Mouse (Mus musculus) midbrain, embryonic 14.5 days (tissue): ENCODE results near the gene Gm2012. TPM values are rescaled to one million over a fixed set of nuclear protein-coding genes. Genes with fewer than 3 reads are reported as not detected.
"Not testable (repeated sequence)": the region's sequence is repeated elsewhere in the genome, so short reads cannot be mapped to it uniquely, and the experiment has no call there.

Experiments used
- ATAC-seq: fragments of 200-750 bp; cut with Nextera tagmentation; 2 replicates; pipeline ENCODE4 v1.8.0; 2017; ENCODE audit warnings: moderate number of reproducible peaks, moderate library complexity; ENCODE audit not compliant: low FRiP score, low TSS enrichment
- DNase-seq: peaks from one replicate; pipeline ENCODE4 v3.0.0-alpha.2; 2015
- H3K27ac ChIP-seq: fragments of 300-500 bp; sonication (generic); replicated peaks from 2 replicates; pipeline ENCODE4 v1.5.1; 2014; ENCODE audit warnings: mild to moderate bottlenecking, low read depth, low read length, moderate library complexity
- H3K27me3 ChIP-seq: fragments of 300-500 bp; sonication (generic); 2 replicates; pipeline ENCODE4 v1.6.1; 2014; ENCODE audit warnings: low read length, control low read depth, mixed read lengths; ENCODE audit not compliant: control insufficient read depth, insufficient read depth
- H3K36me3 ChIP-seq: fragments of 300-500 bp; sonication (generic); 2 replicates; pipeline ENCODE4 v1.6.1; 2014; ENCODE audit warnings: low read length, control low read depth; ENCODE audit not compliant: control insufficient read depth, insufficient read depth
- H3K4me1 ChIP-seq: fragments of 300-500 bp; sonication (generic); 2 replicates; pipeline ENCODE4 v1.6.1; 2014; ENCODE audit warnings: mild to moderate bottlenecking, antibody characterized with exemption, low read length, control low read depth; ENCODE audit not compliant: control insufficient read depth, insufficient read depth
- H3K4me2 ChIP-seq: fragments of 300-500 bp; sonication (generic); 2 replicates; pipeline ENCODE4 v1.6.1; 2014; ENCODE audit warnings: mild to moderate bottlenecking, low read length, moderate library complexity
- H3K4me3 ChIP-seq: fragments of 300-500 bp; sonication (generic); replicated peaks from 2 replicates; pipeline ENCODE4 v1.5.1; 2014; ENCODE audit warnings: low read depth, low read length
- H3K9ac ChIP-seq: fragments of 300-500 bp; sonication (generic); replicated peaks from 2 replicates; pipeline ENCODE4 v1.6.1; 2014; ENCODE audit warnings: mild to moderate bottlenecking, low read length, moderate library complexity
- H3K9me3 ChIP-seq: fragments of 300-500 bp; sonication (generic); 2 replicates; pipeline ENCODE4 v1.6.1; 2016; ENCODE audit warnings: low read length, control low read depth, mixed read lengths; ENCODE audit not compliant: control insufficient read depth
- WGBS: fragments of 180-500 bp; shearing (Covaris S2); extraction: QIAGEN DNeasy Blood & Tissue Kit; methylation state at CpG from one replicate; pipeline ENCODE4 v1.1.7; 2014; 5-methylcytosine and 5-hydroxymethylcytosine counted together
- microRNA-seq: library from miRNA; unstranded; fragments of <30 nt; microRNA quantifications from one replicate; pipeline ENCODE4, GENCODE M21; 2016
- polyA plus RNA-seq: library from polyadenylated mRNA; unstranded; fragments of >200 nt; fragmentation: Nextera tagmentation; extraction: Ambion mirVana; gene quantifications from 2 replicates; pipeline ENCODE4 v1.2.1, GENCODE M21; 2014

Gm2012 gene
- not detected in 2 replicates for polyA plus RNA-seq

- not testable (repeated sequence) for DNase-seq, H3K4me1 ChIP-seq, H3K27me3 ChIP-seq, H3K27ac ChIP-seq, H3K36me3 ChIP-seq, H3K9ac ChIP-seq, H3K4me2 ChIP-seq, H3K9me3 ChIP-seq, ATAC-seq, H3K4me3 ChIP-seq
- WGBS, result 100% methylated on average over 1 of the region's 5 CpGs
Observed at GRCm38 (mm10) chrX:26231255-26231654, at the start of gene Gm2012. Gene Gm2012, minus strand, starts transcription at chrX:26231355.

DNA sequence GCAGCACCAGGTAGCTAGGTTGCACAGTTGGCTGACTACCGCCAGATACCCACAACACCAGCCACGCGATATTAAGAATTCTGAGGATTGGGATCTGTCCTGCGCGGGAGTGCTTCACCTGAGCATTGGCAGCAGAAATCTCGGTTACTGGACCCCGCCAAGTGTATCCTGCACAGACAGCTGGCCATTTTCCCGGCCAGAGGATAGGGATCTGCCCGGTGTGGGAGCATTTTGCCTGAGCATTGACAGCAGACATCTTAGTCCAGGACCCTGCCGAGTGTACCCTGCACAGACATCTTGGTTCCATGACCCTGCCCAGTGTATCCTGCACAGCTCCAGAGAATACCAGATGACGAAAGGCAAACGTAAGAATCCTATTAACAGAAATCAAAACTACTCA, 72.0 kb downstream of the Gm2012 start:
- not testable (repeated sequence) for H3K9me3 ChIP-seq, H3K36me3 ChIP-seq, H3K4me3 ChIP-seq, ATAC-seq, H3K4me2 ChIP-seq, H3K4me1 ChIP-seq, H3K9ac ChIP-seq, H3K27me3 ChIP-seq, DNase-seq, H3K27ac ChIP-seq
- WGBS, result 80% methylated on average over 12 of the region's 12 CpGs

Small RNAs within 50 kb of the gene (microRNA-seq; reads per million reads assigned to microRNA genes)
- not detected for gene Gm26302

Other genes with a start within 250 kb of the Gm2012 start
- not detected in 2 replicates for gene Gm5168, start 180.3 kb downstream of the Gm2012 start, polyA plus RNA-seq
- gene Gm2030, start 78.7 kb upstream of the Gm2012 start, polyA plus RNA-seq, result not detected in 2 replicates